Mouse (Mus musculus): Measurements from ENCODE around the gene Mtmr12.
"Not testable (repeated sequence)": the region's sequence is repeated elsewhere in the genome, so short reads cannot be mapped to it uniquely, and the experiment has no call there.

Mtmr12 gene

GRCm38 (mm10) chr15:12211577-12211976 lies 6.7 kb downstream of the Mtmr12 start:
- no peak for DNase-seq (ENCODE audit: low read depth)

- no peak for DNase-seq (ENCODE audit: low read depth)
Observed at GRCm38 (mm10) chr15:12212266-12212665, 7.4 kb downstream of the Mtmr12 start.

DNA sequence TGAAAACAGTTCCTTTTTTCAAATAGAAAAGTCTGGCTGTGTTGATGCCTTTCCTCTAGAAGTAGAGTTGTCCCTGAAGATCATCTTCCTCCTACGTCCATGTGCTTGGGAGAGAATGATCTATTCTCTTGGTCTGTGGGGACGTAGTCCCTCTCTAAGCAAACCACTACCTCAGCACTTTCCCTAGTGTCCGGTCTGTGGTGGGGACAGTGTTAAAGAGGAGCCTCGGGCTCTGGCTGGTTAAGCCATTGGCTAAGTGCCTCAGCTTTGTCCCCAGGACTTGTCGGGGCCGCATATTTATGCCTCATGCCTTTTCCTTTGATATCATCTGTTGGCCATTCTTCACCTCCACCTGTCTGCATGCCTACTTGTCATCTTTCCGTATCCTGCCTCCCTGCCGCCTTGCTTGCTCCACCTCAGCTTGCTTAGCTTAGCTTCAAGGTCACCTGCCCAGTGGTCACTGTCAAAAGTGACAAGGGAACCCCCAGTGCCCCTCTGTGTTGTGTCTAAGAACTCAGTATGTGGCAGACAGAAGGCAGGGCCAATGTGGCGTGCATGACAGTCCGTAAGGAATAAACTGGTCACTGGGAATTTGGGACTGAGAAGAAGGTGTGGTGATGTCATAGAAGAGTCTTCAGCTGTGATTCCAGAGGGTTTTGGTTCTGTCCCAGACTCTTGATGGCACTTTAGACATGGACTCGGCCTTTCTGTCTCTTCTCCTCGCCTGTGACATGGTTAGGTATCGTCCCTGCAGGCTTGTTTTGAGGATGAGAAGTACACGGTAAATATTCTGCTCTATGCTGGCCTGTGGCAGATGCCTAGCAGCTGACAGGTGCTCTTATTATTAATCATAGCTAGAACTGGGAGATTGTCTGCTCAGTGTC lies 9.9 kb downstream of the Mtmr12 start:
- no peak for DNase-seq (ENCODE audit: low read depth)

DNA sequence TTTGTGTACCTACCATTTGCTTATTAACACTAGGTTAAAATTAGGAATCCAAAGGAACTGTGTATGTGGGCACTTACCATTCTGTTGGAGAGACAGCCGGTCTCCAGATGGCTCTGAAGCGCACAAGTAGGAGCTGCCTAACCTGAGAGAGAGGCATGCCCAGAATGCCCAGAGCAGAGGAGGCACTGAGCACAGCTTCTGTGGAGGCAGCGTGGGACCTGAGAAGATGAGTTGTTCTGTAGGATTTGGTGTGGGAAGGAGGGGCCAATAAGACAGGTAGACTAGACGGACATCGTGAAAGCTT lies 10.5 kb downstream of the Mtmr12 start:
- no peak for DNase-seq (ENCODE audit: low read depth)

DNA sequence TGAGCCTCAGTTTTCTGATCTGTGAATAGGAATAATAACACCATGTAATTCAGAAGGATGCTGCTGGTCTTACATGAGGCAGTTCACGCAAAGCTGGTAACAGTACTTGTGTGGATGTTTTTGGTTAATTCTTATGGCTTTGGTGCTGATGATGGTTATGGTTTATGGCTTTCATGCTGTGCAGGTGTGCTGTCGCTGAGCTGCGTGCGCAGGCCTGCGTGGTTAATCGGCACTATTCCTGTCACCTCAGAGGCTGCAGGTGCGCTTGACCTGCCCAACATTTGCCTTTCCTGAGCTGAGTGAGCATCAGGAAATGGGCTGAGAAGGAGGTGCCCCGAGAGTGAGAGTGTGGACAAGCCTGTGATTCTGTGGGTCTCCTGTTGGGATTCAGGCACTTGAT lies 11.3 kb downstream of the Mtmr12 start:
- no peak for DNase-seq (ENCODE audit: low read depth)

GRCm38 (mm10) chr15:12216798-12217197 lies 12.0 kb downstream of the Mtmr12 start:
- no peak for DNase-seq (ENCODE audit: low read depth)

- DNase-seq (ENCODE audit: low read depth) = not testable (repeated sequence)
Observed at GRCm38 (mm10) chr15:12217332-12217731, 12.5 kb downstream of the Mtmr12 start.

GRCm38 (mm10) chr15:12217849-12218248 lies 13.0 kb downstream of the Mtmr12 start:
- no peak for DNase-seq (ENCODE audit: low read depth)

DNA sequence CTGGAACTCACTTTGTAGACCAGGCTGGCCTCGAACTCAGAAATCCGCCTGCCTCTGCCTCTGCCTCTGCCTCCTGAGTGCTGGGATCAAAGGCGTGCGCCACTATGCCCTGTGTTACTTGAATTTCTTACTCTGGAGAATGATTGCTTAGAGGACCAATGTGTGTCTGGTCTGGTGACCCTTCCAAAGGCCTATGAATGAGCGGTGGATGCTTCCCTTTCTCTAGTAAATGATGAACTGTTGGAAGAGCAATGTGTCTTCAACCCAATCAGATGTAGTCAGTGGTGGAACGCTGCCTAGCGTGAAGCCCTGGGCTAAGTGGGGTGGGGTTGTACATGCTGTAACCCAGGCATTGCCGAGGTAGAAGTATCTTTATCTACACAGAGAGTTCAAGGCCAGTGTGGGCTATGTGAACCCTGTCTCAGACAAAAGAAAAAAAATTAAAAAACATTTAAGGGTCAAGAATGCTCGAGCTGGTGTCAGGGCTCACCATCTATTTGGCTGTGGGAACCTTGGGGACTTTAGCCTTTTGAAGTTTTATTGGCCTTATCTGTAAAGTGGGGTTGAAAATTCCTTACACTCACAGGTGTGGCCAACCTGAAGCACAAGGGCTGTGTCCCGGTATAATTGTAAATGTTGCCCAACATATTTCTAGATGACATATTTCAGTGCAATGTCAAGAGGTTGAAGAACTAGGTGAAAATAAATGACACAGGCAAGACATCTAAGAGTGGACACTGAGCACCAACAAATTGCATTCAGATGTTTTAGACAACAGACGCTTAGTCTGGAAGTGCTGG lies 14.0 kb downstream of the Mtmr12 start:
- DNase-seq (ENCODE audit: low read depth) = no peak

DNA sequence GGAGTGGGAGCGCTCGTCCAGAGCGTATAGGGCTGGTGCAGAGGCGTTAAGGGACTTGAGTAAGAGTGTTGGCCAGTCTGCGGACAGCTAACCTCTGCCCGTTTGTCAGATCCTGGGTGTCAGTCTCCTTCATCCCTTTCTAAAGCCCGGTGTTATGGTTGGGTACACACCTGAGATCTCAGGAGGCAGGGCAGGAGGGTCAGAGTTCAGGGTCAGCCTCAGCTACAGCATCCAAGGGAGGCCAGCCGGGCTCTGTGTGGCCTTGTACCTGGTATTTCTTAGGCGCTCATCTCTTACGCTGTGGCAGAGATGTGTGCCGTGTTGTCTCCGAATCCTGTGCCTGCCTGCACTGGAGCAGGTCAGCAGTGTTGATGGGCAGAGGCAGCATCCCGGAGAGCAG lies 16.3 kb downstream of the Mtmr12 start:
- DNase-seq (ENCODE audit: low read depth) = no peak

DNA sequence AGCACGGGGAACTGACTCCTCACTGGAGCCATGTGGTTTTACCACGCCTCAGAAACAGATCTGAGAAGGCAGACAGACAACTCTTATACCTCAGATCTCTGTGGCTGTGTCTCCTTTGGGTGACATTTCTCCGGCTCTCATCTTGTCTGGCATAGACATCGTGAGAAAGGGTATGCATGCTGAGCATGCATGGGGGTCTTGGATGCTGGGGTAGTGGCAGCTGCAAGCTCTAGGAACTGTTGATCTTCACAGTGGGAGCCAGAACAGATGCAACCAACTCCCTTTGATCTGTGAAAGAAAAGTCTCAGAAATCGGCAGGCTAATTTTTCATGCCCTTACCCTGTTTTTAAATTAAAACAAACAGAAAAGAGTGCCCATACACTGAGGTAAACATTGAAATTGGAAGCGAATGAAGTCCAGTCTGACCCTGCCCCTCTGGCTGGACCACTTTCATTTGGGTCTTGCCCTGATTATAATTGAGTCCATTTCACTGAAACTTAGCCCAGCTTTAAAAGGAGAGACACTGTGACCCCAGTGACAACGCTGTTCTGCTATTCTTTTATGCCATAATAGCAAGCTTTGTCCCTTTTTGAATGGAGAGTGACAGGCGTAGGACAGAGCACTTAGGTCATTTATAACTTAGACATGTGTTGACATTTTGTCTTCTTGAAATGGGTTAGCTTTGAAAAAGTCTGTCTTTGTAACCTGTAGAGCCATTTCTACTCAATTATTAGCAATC lies 17.9 kb downstream of the Mtmr12 start:
- no peak for DNase-seq (ENCODE audit: low read depth)

DNA sequence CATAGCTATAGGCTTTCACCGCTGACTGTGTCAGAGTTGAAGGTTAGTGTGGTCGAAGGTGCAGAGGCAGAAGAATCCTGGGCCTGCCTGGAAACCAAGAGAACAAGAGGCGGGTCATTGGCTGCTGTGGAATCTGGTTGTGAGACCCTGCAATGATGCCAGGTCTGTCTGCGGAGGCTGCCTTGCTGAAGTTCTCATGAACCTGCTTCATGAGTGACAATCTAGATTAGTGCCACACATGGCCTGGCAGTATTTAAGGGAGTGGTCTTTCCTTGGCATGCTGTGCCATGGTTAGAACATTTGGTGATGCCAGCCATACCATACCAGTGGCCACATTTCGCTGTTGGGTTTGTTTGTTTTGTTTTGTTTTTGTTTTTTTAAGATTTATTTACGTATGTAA lies 18.6 kb downstream of the Mtmr12 start:
- no peak for DNase-seq (ENCODE audit: low read depth)

GRCm38 (mm10) chr15:12224239-12224638 lies 19.4 kb downstream of the Mtmr12 start:
- DNase-seq (ENCODE audit: low read depth) = no peak

DNA sequence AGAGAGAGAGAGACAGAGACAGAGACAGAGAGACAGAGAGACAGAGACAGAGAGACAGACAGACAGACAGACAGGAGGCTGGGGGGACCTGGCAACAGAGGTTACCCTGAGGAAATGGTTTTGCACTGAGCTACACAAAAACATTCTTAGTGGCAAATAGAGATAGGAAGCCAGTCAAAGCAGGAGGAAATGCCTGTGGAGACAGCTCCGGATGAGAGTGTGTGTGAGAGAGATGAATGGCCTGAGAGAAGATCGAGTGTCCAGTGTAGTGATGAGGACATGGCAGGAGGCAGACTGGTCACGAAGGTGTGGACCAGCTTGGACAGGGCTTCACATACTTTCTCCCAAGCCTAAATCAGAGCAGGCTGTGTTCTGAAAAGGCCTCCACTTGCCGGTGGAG lies 20.2 kb downstream of the Mtmr12 start:
- no peak for DNase-seq (ENCODE audit: low read depth)

GRCm38 (mm10) chr15:12226908-12227307 lies 22.1 kb downstream of the Mtmr12 start:
- no peak for DNase-seq (ENCODE audit: low read depth)

GRCm38 (mm10) chr15:12227355-12227754 lies 22.5 kb downstream of the Mtmr12 start:
- no peak for DNase-seq (ENCODE audit: low read depth)

GRCm38 (mm10) chr15:12229603-12230242 lies 24.9 kb downstream of the Mtmr12 start:
- no peak for DNase-seq (ENCODE audit: low read depth)

DNA sequence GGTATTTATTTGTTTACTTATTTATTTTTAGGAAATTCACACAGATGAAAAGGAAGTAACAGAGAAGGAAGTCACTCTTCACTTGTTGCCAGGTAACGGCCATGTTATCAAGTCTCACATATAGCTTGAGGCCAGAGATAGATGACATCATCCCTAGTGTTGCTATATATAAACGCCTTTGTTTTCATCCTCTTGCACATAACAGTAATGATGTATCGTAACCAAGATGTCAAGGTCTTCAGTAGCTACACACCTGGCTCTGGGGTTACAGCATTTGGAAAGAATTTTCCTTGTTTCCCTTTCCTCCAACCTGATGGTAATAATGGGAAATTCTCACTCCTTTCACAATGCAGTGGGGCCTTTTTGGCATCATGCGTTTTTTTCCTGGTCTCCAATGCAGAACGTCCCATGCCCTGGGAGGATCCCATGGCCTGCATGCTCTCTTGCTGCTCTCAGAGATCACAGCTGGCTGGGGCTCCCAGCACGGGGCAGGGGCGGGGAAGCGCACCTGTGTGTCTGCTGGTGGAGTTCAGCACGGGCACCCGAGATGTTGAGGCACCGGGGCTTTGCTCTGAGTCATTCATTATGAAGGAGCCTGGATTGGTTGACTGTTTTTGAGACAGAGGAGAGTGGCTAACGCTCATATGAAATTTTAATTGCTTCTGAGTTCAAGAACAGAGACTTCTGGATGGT lies 25.6 kb downstream of the Mtmr12 start:
- DNase-seq (ENCODE audit: low read depth) = no peak

DNA sequence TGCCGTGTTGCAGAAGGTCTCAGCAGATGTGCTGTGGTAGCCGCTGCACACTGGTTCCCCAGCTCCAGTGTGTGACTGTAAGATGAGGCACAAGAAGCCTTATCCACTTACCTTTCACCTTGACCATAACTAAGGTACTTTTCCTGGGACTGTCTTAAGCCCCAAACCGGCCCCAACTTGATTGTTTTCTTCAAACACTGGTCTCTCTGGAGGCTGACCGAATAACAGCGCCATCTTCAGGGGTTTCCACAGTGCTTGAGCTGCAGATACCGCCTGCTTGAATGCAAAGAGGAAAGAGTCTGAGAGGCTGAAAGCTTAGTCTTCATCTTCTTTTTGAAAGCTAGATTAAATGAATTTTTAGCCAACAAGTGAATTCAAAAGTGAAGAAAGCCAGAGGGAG lies 26.6 kb downstream of the Mtmr12 start:
- no peak for DNase-seq (ENCODE audit: low read depth)

- no peak for DNase-seq (ENCODE audit: low read depth)
Observed at GRCm38 (mm10) chr15:12232429-12232828, 27.6 kb downstream of the Mtmr12 start.

DNA sequence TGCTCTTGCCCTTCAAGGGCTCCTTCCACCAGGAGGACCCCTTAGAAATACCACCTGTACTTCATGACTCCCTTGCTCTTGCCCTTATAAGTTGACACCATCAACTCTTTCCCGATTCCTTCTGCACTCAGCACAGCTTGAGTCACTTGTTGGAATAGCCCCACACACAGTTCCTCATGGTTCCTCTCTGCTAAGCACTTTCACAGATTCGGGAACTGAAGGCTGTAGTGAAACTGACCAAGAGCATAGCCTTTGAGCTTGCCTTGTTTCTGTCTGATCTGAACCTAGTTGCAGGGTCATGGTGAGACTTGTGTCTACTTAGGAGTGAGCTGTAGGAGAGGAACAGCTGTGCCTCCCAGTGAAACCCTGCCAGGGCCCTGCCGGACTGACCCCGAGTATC lies 28.2 kb downstream of the Mtmr12 start:
- DNase-seq (ENCODE audit: low read depth) = no peak

DNA sequence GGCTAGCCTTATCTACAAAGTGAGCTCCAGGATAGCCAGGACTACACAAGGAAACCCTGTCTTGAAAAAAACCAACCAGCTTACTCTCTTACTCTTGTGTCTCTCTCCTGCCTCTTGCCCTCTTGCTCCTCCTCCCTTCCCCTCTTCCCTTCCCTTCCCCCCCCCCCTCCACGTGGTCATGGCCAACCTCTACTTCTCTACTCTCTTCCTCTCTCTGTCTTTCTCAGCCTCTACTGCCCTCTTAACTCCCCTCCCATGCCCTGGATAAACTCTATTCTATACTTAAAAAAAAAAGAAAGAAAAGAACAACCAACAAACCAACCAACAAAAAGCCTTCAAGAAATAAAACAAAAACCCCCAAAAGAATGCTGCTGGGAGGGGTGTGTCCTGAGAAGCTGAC lies 30.7 kb downstream of the Mtmr12 start:
- DNase-seq (ENCODE audit: low read depth) = no peak
